Mouse (Mus musculus) megakaryocyte, embryonic 14.5 days (primary cell): ENCODE results near the gene Foxd4.

Experiments used
- FLI1 ChIP-seq: IDR thresholded peaks from 2 replicates; pipeline ENCODE4 v1.6.1; 2012; ENCODE audit warnings: low read length, inconsistent platforms, mixed read lengths
- GATA1 ChIP-seq: IDR thresholded peaks from 3 replicates; pipeline ENCODE4 v1.6.1; 2012; ENCODE audit warnings: mixed read lengths, low read length, inconsistent platforms, borderline replicate concordance

DNA sequence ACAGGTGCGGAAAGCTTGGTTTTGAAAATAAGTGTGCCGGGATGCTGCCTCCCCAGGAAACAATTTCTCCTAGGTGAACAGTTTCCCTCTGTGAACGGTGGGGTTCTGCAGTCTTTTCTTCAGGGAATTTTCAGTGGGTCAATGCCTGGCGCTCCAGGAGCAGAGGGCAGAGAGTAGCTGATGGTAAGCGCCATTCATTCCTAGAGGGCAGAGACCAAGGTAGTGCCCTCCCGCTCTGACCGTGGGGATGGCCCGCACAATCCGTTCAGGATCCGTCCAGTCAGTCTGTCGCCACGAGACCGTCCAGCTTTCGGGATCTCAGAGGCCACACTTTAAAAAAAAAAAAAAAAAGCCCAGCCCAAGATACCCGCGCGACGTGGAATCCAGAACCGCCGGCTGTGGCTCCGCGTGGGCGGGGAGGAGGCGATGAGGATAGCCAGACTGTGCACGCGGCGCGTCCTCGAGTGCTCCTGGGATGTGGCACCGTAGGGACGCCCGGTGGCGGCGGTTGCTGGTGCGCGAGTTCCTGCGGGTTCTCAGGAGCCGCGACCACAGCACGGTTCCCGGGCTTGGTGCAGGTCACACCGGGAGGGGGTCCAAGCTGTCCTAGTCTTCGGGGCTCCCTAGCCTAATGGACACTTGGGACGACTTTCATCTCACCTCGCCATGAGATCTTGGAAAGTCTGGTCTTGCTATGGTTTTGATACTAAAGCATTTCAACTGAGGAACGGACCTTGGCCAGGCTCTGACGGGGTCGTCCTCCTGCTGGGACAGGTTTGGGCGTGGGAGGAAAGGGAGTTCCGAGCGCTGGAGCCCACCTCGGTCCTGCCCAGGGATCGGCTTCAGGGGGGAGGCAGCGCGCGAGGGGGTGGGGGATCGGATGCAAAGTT is 3.7 kb downstream of the Foxd4 start:
- no peak for TF ChIP-seq GATA1
- no peak for TF ChIP-seq FLI1
